Mouse (Mus musculus): Measurements from ENCODE around the gene Smim24.
A peak's percentile ranks its signal among the peaks of the same experiment; 100 is the strongest.

Smim24 gene

DNA sequence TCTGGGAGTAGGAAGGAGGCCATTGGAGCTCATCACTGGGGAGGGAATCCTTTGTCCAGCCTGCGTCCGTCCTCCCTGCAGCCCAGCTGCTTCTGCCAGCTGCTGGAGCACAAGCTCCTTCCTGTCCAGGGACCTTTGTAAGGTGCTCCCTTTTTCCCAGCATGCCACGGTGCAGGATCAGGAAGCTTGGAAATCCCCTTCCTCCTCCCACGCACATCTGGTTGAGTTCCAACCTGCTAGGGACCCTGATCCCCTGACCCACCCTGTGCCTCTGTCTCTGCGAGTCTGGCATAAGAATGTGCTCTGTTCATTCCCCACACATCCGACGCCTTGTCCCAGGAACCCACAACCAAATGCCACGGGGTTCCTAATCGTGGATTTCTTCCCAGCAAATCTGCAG, 18.1 kb downstream of the Smim24 start:
- DNase-seq = no peak

GRCm38 (mm10) chr10:81411471-81412400, 18.9 kb downstream of the Smim24 start:
- peak; percentile 71 for DNase-seq

- no peak for DNase-seq
These were observed 19.9 kb downstream of the Smim24 start for GRCm38 (mm10) chr10:81412586-81413309.

DNA sequence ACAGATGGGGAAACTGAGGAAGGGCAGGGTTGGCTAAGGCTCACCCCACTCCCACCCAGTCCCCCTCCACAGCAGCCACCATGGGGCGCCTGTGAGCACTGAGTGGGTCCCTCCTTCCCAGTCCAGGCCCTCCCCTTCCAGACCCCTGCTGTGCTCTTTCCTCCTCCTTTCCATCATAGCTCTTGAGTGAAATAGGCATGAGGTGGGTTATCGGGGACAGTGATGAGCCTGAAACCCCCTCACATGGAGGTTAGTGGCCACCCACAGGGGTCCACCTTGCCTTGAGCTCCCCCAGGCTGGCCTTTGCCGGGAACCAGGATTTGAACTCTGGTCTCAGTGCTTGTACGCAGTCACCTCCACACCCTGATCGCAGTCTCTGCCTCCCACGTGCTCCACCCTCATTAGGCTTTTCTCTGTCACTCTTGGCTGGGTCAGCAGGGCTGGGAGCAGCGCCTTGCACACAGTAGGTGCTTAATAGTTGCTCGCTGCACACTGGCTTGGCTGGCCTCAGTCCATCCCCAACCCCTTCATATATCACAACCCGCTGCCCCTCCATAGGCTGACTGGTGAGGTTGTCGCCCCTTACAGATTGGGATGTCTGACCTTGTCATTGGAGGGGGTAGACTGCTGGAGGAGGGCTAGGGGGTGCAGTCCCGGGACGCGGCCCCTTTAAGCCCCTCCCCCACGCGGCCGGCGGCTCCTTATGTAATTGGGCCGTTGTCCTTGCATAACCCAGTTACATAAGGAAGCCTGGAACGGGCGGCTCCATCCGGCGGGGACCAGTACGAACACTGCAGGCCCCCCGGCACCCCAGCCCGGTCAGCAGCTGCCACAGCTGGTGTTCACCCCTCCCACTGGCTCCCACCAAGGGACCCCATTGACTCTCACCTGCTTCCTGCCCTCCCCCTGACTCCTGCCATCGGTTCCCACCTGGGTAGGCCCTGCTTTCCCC, 20.7 kb downstream of the Smim24 start:
- peak; percentile 79 for DNase-seq

GRCm38 (mm10) chr10:81414682-81415081, 21.8 kb downstream of the Smim24 start:
- no peak for DNase-seq

GRCm38 (mm10) chr10:81415146-81415545, 22.3 kb downstream of the Smim24 start:
- no peak for DNase-seq

- no peak for DNase-seq
These were observed 22.9 kb downstream of the Smim24 start for GRCm38 (mm10) chr10:81415549-81416310.

- DNase-seq = peak; percentile 85
These were observed 23.9 kb downstream of the Smim24 start for GRCm38 (mm10) chr10:81416581-81417226.

DNA sequence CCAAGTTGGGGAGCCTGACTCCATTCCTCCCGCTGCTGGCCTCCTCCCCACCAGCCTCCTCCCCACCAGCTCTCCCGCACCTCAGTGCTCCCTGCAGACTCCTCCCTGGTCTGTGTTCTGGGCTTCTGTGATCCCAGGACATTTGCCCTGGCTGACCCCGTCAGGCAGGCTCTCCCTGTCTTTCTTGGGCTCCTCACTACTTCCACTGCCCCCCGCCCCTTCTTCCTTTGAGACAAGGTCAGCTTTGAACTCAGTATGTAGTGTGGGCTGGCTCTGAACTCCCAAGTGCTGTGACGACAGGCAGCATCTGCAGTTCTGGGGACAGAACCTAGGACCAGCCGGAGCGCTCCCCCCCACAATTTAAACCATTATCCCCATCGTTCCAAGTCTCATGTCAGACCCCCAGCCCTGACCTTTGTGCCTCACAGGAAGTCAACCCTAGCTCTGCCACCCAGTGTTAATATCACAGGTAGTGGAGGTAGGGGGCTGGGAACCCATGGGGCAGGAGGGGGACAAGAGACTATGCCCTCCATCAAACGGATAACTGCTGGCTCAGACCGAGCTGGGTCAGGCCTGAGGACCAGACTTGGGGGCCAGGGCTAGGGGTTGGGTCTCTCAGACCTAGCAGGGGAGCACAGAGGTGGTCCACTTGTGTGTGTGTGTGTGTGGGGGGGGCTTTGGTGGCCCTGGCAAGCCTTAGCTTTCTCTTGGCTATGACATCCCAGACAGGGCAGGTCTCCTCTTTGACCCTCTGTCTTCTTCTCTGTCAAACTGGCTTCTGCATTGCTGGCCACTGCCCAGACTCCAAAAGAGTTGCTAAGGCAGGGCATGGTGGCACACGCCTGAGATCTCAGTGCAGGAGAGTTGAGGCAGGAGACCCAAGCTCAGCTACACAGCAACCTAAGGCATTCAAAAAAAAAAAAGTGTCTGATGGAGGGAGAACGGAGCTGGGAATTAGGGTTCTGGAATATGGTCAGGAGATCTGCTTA, 24.7 kb downstream of the Smim24 start:
- DNase-seq = no peak

- DNase-seq = no peak
These were observed 25.6 kb downstream of the Smim24 start for GRCm38 (mm10) chr10:81418216-81419070.

DNA sequence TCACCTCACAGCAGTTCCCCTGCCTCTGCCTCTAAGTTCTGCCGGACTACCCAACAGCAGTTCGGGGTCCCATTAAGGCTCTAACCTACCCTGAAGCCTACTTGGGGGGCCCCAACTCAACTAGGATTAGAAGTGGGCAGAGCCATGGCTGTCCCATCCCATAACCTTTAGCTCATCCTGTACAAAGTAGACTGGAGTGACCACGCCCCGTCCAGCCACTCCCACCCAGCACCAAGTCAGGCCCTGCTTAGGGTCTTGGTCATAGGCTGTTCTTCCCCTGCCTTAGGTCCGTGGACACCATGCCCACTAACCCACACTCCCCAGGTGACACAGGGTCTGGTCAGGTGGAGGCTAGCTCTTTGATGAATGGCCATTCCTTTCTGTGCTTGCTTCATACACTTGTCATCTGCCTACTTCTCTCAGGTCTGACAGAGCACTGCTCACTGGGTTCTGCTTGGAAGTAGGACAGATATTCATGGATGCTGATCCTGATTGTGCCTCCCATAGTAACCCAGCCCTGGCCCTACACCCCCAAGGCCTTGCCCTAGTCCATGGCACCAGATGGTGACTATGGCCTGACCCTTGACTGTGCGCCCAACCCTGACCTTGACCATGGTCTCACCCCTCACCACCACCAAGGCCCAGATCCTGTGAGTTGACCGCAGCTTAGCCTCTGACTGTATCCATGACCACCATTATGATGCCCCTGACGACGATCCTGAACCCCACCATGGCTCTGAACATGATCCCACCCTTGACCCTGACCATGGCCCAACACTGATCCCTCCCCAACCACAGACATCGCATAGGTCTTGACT, 26.5 kb downstream of the Smim24 start:
- DNase-seq = no peak

DNA sequence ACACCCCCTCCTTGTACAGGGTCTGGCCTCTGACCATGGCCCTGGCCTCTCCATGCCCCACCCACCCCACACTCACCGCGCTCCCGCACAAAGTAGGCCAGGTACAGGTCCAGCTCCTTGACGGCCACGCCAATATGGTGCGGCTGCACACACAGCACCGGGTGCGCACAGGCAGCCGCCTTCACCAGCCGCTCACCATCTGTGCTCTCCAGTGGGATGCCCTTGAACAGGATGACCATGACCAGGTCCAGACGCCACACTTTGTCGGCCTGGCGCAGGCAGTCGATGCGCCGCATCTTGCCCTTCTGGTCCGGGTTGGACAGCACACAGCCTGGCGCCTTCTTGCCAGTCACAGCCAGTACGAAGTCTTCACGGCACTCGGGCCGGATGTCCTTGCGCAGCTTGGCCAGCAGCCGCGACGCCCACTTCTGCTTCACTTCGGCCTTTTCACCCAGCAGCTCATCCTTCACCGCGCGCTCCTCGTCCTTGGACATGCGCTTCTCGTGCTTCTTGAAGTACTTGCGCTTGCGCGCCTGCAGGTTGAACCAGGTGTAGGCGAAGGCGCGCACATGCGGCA, 27.4 kb downstream of the Smim24 start:
- peak; percentile 6 for DNase-seq

- peak; percentile 3 for DNase-seq
These were observed 28.4 kb downstream of the Smim24 start for GRCm38 (mm10) chr10:81421041-81421796.

- DNase-seq = peak; percentile 2
These were observed 28.9 kb downstream of the Smim24 start for GRCm38 (mm10) chr10:81421797-81422100.

- peak; percentile 2 for DNase-seq
These were observed 29.3 kb downstream of the Smim24 start for GRCm38 (mm10) chr10:81422191-81422590.

DNA sequence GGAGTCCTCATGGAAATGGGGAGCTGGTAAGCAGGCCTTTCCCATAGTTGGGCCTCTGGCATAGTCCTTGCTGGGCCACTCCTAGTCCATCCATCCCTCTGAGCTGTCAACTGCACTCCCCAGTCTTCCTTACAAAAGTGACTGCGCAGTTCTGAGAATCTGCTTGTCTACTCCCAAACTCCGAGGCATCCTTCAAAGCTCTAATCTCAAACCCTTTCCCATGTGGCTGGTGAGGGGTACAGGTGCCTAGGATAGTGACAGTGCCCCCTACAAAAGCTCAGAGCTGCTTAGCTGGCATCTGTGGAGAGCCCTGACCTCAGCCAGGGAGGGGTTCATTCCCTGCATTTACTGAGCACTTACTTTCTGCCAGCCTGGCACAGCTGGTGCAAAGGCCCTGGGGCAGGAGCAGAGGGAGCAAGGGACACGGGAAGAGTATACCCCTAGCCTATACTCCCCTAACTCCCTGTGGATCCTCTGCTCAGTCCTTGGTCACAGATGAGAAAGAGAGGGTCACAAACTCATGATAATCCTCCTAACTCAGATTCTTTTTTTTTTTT, 29.9 kb downstream of the Smim24 start:
- DNase-seq = peak; percentile 3

All from right cerebral cortex, postnatal 25 days (tissue).